Mouse (Mus musculus) hindbrain, embryonic 10.5 days (tissue): ENCODE data around the gene Vmn1r29. TPM values are rescaled to one million over a fixed set of nuclear protein-coding genes. Genes with fewer than 3 reads are reported as not detected.
"Not testable (repeated sequence)": the region's sequence is repeated elsewhere in the genome, so short reads cannot be mapped to it uniquely, and the experiment has no call there.

Source experiments
- DNase-seq: peaks from one replicate; pipeline ENCODE4 v3.0.0-alpha.2; 2017; ENCODE audit warnings: low spot score
- H3K27ac ChIP-seq: fragments of 300-500 bp; sonication (generic); 2 replicates; pipeline ENCODE4 v1.5.1; 2016; ENCODE audit warnings: mild to moderate bottlenecking, moderate library complexity
- H3K27me3 ChIP-seq: fragments of 300-500 bp; sonication (generic); 2 replicates; pipeline ENCODE4 v1.6.1; 2016; ENCODE audit warnings: mild to moderate bottlenecking; ENCODE audit not compliant: poor library complexity, insufficient read depth, severe bottlenecking
- H3K36me3 ChIP-seq: fragments of 300-500 bp; sonication (generic); 2 replicates; pipeline ENCODE4 v1.6.1; 2016; ENCODE audit warnings: mild to moderate bottlenecking, moderate library complexity
- H3K4me1 ChIP-seq: fragments of 300-500 bp; sonication (generic); replicated peaks from 2 replicates; pipeline ENCODE4 v1.6.1; 2016; ENCODE audit warnings: mild to moderate bottlenecking
- H3K4me3 ChIP-seq: fragments of 300-500 bp; sonication (generic); 2 replicates; pipeline ENCODE4 v1.5.1; 2016; ENCODE audit warnings: mild to moderate bottlenecking, moderate library complexity
- H3K9me3 ChIP-seq: fragments of 300-500 bp; sonication (generic); 2 replicates; pipeline ENCODE4 v1.6.1; 2016; ENCODE audit warnings: mild to moderate bottlenecking, moderate library complexity
- WGBS: fragments of 180-500 bp; shearing (Covaris S2); methylation state at CpG from one replicate; pipeline ENCODE4 v1.1.7; 2016; 5-methylcytosine and 5-hydroxymethylcytosine counted together
- polyA plus RNA-seq: library from polyadenylated mRNA; unstranded; fragments of >200 nt; fragmentation: Nextera tagmentation; extraction: Ambion mirVana; gene quantifications from 2 replicates; pipeline ENCODE4 v1.2.1, GENCODE M21; 2016

Vmn1r29 gene
- not detected in 2 replicates for polyA plus RNA-seq

DNA sequence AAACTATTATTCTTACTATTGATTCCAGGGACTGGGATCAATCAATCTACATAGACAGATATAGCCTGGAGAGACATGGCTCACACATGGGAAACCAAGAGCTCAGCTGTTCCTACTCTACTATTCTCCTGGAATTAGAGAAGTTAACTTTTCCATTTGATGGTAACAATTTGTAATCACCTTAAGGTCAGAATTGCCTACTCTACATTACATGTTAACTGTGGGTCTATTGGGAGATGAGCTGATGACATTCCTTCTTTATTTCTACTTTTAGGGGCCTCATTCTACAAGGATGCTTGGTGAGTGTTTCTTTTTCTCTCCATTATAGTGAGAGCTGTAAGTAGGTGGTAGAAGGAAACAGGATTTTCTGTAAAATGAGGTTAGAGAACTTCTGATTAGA lies at the start of gene Vmn1r29:
TSS of gene Vmn1r29 (plus strand) at position 301 of the 400 bp plus-strand sequence.
- no peak for DNase-seq
- Histone ChIP-seq H3K4me1 (no peaks in the 10 kb centered on the region), H3K36me3 (no peaks in the 10 kb centered on the region), H3K27me3 (no peaks in the 10 kb centered on the region), H3K27ac (no peak within 1 kb of the TSS), H3K4me3 (no peak within 1 kb of the TSS), H3K9me3 (no peaks in the 10 kb centered on the region)

DNA sequence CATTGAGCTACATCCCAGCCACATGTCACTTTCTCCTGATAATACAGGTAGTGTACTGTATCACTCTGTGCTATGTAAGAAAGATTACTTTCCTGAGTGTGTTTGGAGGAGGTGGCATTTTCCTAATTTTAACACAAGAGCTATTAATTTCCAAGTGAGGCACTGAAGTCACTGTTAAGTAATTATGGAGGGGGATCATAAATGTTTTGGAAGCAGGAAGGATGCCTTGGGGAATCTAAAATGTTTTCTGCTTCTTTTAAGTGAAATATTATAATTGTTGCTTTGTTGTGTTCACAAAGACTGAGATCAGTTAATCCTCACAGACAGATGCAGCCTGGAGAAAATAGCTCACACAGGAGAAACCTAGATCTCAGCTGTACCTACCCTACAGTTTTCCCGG lies 39.6 kb upstream of the Vmn1r29 start, which contains the start of gene Vmn1r28:
TSS of gene Vmn1r28 (plus strand) at position 301 of the 400 bp plus-strand sequence.
- 96% methylated on average over 1 of the region's 1 CpGs for WGBS

DNA sequence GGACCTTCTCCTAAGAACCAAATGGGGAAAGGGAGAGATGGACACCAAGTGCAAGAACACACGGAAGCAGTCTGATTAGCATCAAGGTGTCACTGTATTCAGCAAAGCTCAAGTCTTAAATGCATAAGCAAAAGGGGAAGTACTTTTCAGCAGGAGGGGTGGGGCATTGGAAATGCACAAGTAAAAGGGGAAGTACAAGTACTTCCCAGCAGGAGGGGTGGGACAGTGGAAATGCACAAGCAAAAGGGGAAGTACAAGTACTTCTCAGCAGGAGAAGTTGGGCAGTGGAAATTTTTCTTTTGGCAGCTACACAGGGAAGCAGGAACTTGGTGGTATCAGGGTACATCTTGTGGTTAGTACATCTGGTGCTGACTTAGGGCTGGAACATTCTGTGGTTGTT lies 21.7 kb upstream of the Vmn1r29 start:
- DNase-seq, H3K4me1 ChIP-seq, H3K36me3 ChIP-seq, H3K9me3 ChIP-seq, H3K27ac ChIP-seq, H3K27me3 ChIP-seq, H3K4me3 ChIP-seq: not testable (repeated sequence)
- WGBS = 93% methylated on average over 1 of the region's 1 CpGs

More for the DNA sequence above, 39.6 kb upstream of the Vmn1r29 start, which contains the start of gene Vmn1r28:
- no peak within 1 kb of the TSS for H3K27ac ChIP-seq
- no peaks in the 10 kb centered on the region for H3K4me1 ChIP-seq
- no peak within 1 kb of the TSS for H3K4me3 ChIP-seq
- no peaks in the 10 kb centered on the region for H3K36me3 ChIP-seq
- no peak for DNase-seq
- H3K9me3 ChIP-seq = no peaks in the 10 kb centered on the region
- H3K27me3 ChIP-seq = no peaks in the 10 kb centered on the region

DNA sequence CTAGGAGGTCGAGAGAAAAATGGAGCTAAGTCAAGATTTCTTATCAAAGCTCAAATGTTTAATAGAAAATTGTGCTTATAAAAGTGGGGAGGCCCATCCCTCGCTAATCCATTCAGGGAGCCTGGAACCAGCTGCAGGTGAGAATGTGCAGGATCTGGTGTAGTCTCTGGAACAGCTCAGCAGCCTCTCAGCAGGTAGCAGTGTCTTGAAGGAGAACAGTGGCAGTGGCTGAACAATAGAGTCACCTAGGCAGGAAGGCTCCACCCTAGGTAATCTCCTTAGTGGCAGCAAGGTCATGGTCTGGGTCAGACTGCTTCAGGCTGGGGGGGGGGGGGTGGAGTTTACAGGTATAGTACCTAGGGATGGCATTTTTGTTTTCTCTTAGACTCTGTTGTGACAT lies 9.1 kb upstream of the Vmn1r29 start:
- no peak overlapping the region for H3K27ac ChIP-seq
- no peak for DNase-seq
- 73% methylated on average over 2 of the region's 2 CpGs for WGBS

DNA sequence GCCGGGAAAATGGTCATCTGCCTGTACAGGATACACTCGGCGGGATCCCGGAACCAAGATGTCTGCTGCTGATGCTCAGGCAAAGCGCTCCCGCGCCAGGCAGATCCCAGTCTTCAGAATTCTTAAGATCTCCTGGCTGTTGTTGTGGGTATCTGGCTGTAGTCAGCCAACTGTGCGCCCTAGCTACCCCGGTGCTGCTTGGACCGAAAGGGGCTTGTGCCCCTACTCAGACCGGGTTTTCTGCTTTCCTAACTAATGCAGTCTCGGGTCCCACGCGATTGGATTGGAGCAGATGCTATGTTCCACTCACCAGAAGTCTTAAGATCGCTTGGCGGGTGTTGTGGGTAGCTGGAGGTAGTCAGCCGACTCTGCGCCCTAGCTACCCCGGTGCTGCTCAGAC lies 2.8 kb upstream of the Vmn1r29 start:
- H3K36me3 ChIP-seq, H3K4me3 ChIP-seq, H3K4me1 ChIP-seq, DNase-seq, H3K9me3 ChIP-seq, H3K27ac ChIP-seq, H3K27me3 ChIP-seq: not testable (repeated sequence)
- 83% methylated on average over 19 of the region's 19 CpGs for WGBS

More for the DNA sequence above, 9.1 kb upstream of the Vmn1r29 start:
- H3K36me3 ChIP-seq = no peaks in the 10 kb centered on the region
- no peaks in the 10 kb centered on the region for H3K4me1 ChIP-seq
- no peak overlapping the region for H3K4me3 ChIP-seq
- no peaks in the 10 kb centered on the region for H3K9me3 ChIP-seq
- H3K27me3 ChIP-seq = no peaks in the 10 kb centered on the region

DNA sequence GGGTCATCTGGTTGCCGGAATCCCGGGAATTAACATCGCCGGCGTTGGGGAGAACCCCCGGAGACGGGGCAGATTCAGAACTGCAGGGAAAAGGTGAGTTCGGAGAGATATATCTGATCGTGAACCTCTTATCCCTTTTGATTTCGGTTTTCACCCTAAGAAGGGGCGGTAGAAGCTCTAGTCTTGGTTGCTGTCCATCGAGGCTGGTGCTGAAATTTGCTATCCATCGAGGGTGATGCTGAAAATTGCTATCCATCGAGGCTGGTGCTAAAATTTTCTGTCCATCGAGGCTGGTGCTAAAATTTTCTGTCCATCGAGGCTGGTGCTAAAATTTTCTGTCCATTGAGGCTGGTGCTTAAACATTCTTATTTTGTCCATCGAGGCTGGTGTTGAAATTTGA lies 29.3 kb downstream of the Vmn1r29 start:
- H3K36me3 ChIP-seq, DNase-seq, H3K27me3 ChIP-seq, H3K27ac ChIP-seq, H3K4me1 ChIP-seq, H3K4me3 ChIP-seq: not testable (repeated sequence)
- peaks cover 22% of the 10 kb centered on the region for H3K9me3 ChIP-seq
- WGBS = 83% methylated on average over 17 of the region's 17 CpGs

Other genes with a start within 250 kb of the Vmn1r29 start
- not detected in 2 replicates for gene Vmn1r27, start 82.7 kb upstream of the Vmn1r29 start, polyA plus RNA-seq
- gene Vmn1r28, start 39.5 kb upstream of the Vmn1r29 start, polyA plus RNA-seq = not detected in 2 replicates
- gene Vmn1r30, start 141.8 kb downstream of the Vmn1r29 start, polyA plus RNA-seq = not detected in 2 replicates
- not detected in 2 replicates for gene Vmn1r31, start 173.8 kb downstream of the Vmn1r29 start, polyA plus RNA-seq